Mouse (Mus musculus): ENCODE results near the gene Ctxn1.

Gene Ctxn1

GRCm38 (mm10) chr8:4252116-4252760 is 6.8 kb downstream of the Ctxn1 start:
- in situ Hi-C loops (cut with MboI, MseI) = loop anchor here in 1 of 2 experiments (10.0 kb wide), 1 partner anchor 423 kb away; no protein-coding TSS in a partner anchor

- in situ Hi-C loops (cut with MboI, MseI) = loop anchor here in 1 of 2 experiments (10.0 kb wide), 1 partner anchor 424 kb away; no protein-coding TSS in a partner anchor
These were observed 8.6 kb downstream of the Ctxn1 start for GRCm38 (mm10) chr8:4250306-4250970.

GRCm38 (mm10) chr8:4249213-4249612 is 9.9 kb downstream of the Ctxn1 start:
- in situ Hi-C loops (cut with MboI, MseI) = no loop called here

GRCm38 (mm10) chr8:4247951-4248540 is 11.0 kb downstream of the Ctxn1 start, which contains the start of gene Tgfbr3l:
Tgfbr3l (plus strand) TSS chr8:4248214.
- in situ Hi-C loops (cut with MboI, MseI) = no loop called here

GRCm38 (mm10) chr8:4247241-4247640 is 11.8 kb downstream of the Ctxn1 start:
- in situ Hi-C loops (cut with MboI, MseI) = no loop called here

- in situ Hi-C loops (cut with MboI, MseI) = no loop called here
These were observed 13.3 kb downstream of the Ctxn1 start for GRCm38 (mm10) chr8:4245737-4246136.

- in situ Hi-C loops (cut with MboI, MseI) = no loop called here
These were observed 14.0 kb downstream of the Ctxn1 start for GRCm38 (mm10) chr8:4245061-4245460.

GRCm38 (mm10) chr8:4239193-4239890 is 19.7 kb downstream of the Ctxn1 start:
- in situ Hi-C loops (cut with MboI, MseI) = loop anchor here in 1 of 2 experiments (10.0 kb wide), 1 partner anchor 605 kb away; the partner anchor contains the start of gene Stxbp2

- in situ Hi-C loops (cut with MboI, MseI) = loop anchor here in 1 of 2 experiments (10.0 kb wide), 1 partner anchor 604 kb away; the partner anchor contains the start of gene Stxbp2
These were observed 20.5 kb downstream of the Ctxn1 start, which contains the start of the genes Map2k7 and Gm49320 for GRCm38 (mm10) chr8:4238434-4239192. Map2k7 (plus strand) TSS chr8:4238740. Gm49320 (plus strand) TSS chr8:4238865.

- in situ Hi-C loops (cut with MboI, MseI) = loop anchor here in 1 of 2 experiments (10.0 kb wide), 1 partner anchor 603 kb away; the partner anchor contains the start of gene Stxbp2
These were observed 21.1 kb downstream of the Ctxn1 start for GRCm38 (mm10) chr8:4237814-4238433.

- in situ Hi-C loops (cut with MboI, MseI) = loop anchor here in 1 of 2 experiments (10.0 kb wide), 1 partner anchor 596 kb away; the partner anchor contains the start of gene Stxbp2
These were observed 28.3 kb downstream of the Ctxn1 start for GRCm38 (mm10) chr8:4230612-4231351.

- in situ Hi-C loops (cut with MboI, MseI) = loop anchor here in 1 of 2 experiments (10.0 kb wide), 1 partner anchor 595 kb away; the partner anchor contains the start of gene Stxbp2
These were observed 29.3 kb downstream of the Ctxn1 start for GRCm38 (mm10) chr8:4229784-4230183.

GRCm38 (mm10) chr8:4227919-4228318 is 31.2 kb downstream of the Ctxn1 start:
- in situ Hi-C loops (cut with MboI, MseI) = no loop called here

- in situ Hi-C loops (cut with MboI, MseI) = no loop called here
These were observed 32.2 kb downstream of the Ctxn1 start, which contains the start of gene Lrrc8e for GRCm38 (mm10) chr8:4226739-4227347. Lrrc8e (plus strand) TSS chr8:4226827.

- in situ Hi-C loops (cut with MboI, MseI) = no loop called here
These were observed 32.8 kb downstream of the Ctxn1 start for GRCm38 (mm10) chr8:4226323-4226722.

GRCm38 (mm10) chr8:4222059-4222458 is 37.0 kb downstream of the Ctxn1 start:
- in situ Hi-C loops (cut with MboI, MseI) = no loop called here

- in situ Hi-C loops (cut with MboI, MseI) = no loop called here
These were observed 39.5 kb downstream of the Ctxn1 start for GRCm38 (mm10) chr8:4219617-4220016.

GRCm38 (mm10) chr8:4216791-4217621 is 42.1 kb downstream of the Ctxn1 start, which contains the start of gene Prr36:
Prr36 (minus strand) TSS chr8:4217459.
- in situ Hi-C loops (cut with MboI, MseI) = no loop called here

Measured in T-helper 17 cell (primary cell).